In genomic region chr4:139168985-139169747, GRCm38 (mm10) we compare ENCODE assay signal across 8 mouse cellular contexts. TPM values are rescaled to one million over a fixed set of nuclear protein-coding genes. Genes with fewer than 3 reads are reported as not detected.
A peak's percentile ranks its signal among the peaks of the same experiment; 100 is the strongest.
DNase-seq lines count a peak whose midpoint lies in the region; ATAC-seq and TF ChIP-seq lines count a peak whose summit lies in the region.

No protein-coding gene starts in this region.

- no peaks in the 10 kb centered on the region for H3K27me3 ChIP-seq in lung, embryonic 15.5 days
- H3K27me3 ChIP-seq in stomach, embryonic 16.5 days (ENCODE audit: control insufficient read depth, insufficient read depth, low read length): no peaks in the 10 kb centered on the region
- no peaks in the 10 kb centered on the region for H3K27me3 ChIP-seq in forebrain, postnatal 0 days (ENCODE audit: insufficient read depth, low read length)

- peak overlapping the region; percentile 6; the same call in 1 of the 2 replicates for H3K4me2 ChIP-seq in lung, embryonic 15.5 days
- no peak overlapping the region for H3K4me2 ChIP-seq in stomach, embryonic 16.5 days (ENCODE audit: low read depth, low read length)
- no peak overlapping the region for H3K4me2 ChIP-seq in forebrain, postnatal 0 days (ENCODE audit: low read depth)

- peak; percentile 82; the same call in 1 of the 2 replicates for ATAC-seq in lung, embryonic 15.5 days (ENCODE audit: borderline replicate concordance, extremely low read depth, low FRiP score, low TSS enrichment)
- ATAC-seq in stomach, embryonic 16.5 days (ENCODE audit: insufficient read depth, low FRiP score): peak; percentile 25; the same call in 1 of the 2 replicates
- no peak for ATAC-seq in forebrain, postnatal 0 days

- TF ChIP-seq POLR2A in bone marrow macrophage, adult 2 months (IDR thresholded peaks at IDR 0.05; ENCODE audit: borderline replicate concordance, low read depth, low read length): no peak

- DNase-seq in kidney, adult 9 months: peak; percentile 39
- DNase-seq in kidney, postnatal 10 days: no peak
- no peak for DNase-seq in layer of hippocampus, adult 9-10 months (ENCODE audit: low spot score)
- no peak for DNase-seq in urinary bladder, postnatal 10 days (ENCODE audit: low spot score)
- no peak for DNase-seq in forebrain, postnatal 0 days

- WGBS in lung, embryonic 15.5 days: 42% methylated on average over 15 of the region's 15 CpGs
- WGBS in stomach, embryonic 16.5 days: 73% methylated on average over 15 of the region's 15 CpGs
- 82% methylated on average over 15 of the region's 15 CpGs for WGBS in forebrain, postnatal 0 days

- H3K4me1 ChIP-seq in bone marrow macrophage, adult 2 months (ENCODE audit: control insufficient read depth, insufficient read depth, low read length): peaks cover 13% of the 10 kb centered on the region
- H3K4me1 ChIP-seq in lung, embryonic 15.5 days: peaks cover 29% of the 10 kb centered on the region
- peaks cover 7% of the 10 kb centered on the region; the same call in 1 of the 2 replicates for H3K4me1 ChIP-seq in stomach, embryonic 16.5 days (ENCODE audit: control insufficient read depth, insufficient read depth, low read length)
- no peaks in the 10 kb centered on the region for H3K4me1 ChIP-seq in forebrain, postnatal 0 days (ENCODE audit: insufficient read depth)

- no peaks in the 10 kb centered on the region for H3K36me3 ChIP-seq in lung, embryonic 15.5 days
- H3K36me3 ChIP-seq in stomach, embryonic 16.5 days (ENCODE audit: control insufficient read depth, insufficient read depth, low read length): no peaks in the 10 kb centered on the region
- H3K36me3 ChIP-seq in forebrain, postnatal 0 days (ENCODE audit: insufficient read depth): no peaks in the 10 kb centered on the region

- H3K9me3 ChIP-seq in lung, embryonic 15.5 days: no peaks in the 10 kb centered on the region
- no peaks in the 10 kb centered on the region for H3K9me3 ChIP-seq in stomach, embryonic 16.5 days (replicated peaks; ENCODE audit: control insufficient read depth, low read length)
- no peaks in the 10 kb centered on the region for H3K9me3 ChIP-seq in forebrain, postnatal 0 days (ENCODE audit: low read length)

- H3K4me3 ChIP-seq in bone marrow macrophage, adult 2 months (ENCODE audit: insufficient read depth, low read length): peak overlapping the region; percentile 13; the same call in 1 of the 2 replicates
- H3K4me3 ChIP-seq in lung, embryonic 15.5 days: no peak overlapping the region
- no peak overlapping the region for H3K4me3 ChIP-seq in stomach, embryonic 16.5 days (replicated peaks; ENCODE audit: low read length)
- H3K4me3 ChIP-seq in forebrain, postnatal 0 days (ENCODE audit: low read depth, low read length): no peak overlapping the region

- TF ChIP-seq CTCF in bone marrow macrophage, adult 2 months (IDR thresholded peaks at IDR 0.05; ENCODE audit: low read depth, low read length): peak; percentile 40; the same call in 1 of the 2 replicates
- TF ChIP-seq CTCF in forebrain, postnatal 0 days (IDR thresholded peaks at IDR 0.05; ENCODE audit: low read depth): no peak

- peak overlapping the region; percentile 86 for H3K27ac ChIP-seq in bone marrow macrophage, adult 2 months (ENCODE audit: insufficient read depth, low read depth, low read length)
- peak overlapping the region; percentile 76 for H3K27ac ChIP-seq in lung, embryonic 15.5 days
- no peak overlapping the region for H3K27ac ChIP-seq in stomach, embryonic 16.5 days (ENCODE audit: low read length)
- H3K27ac ChIP-seq in forebrain, postnatal 0 days (ENCODE audit: low read depth, low read length): no peak overlapping the region

- H3K9ac ChIP-seq in lung, embryonic 15.5 days: no peak overlapping the region
- H3K9ac ChIP-seq in stomach, embryonic 16.5 days (ENCODE audit: low read length): no peak overlapping the region
- no peak overlapping the region for H3K9ac ChIP-seq in forebrain, postnatal 0 days

RNA-seq across cellular contexts. Expression of gene Capzb, which starts 23.5 kb away (rescaled TPM):
- 483 and 496 TPM in 2 replicates for polyA plus RNA-seq in bone marrow macrophage, adult 2 months (2012; ENCODE audit: insufficient read depth, insufficient read length, missing spikeins)
- 454 and 467 TPM in 2 replicates for polyA plus RNA-seq in lung, embryonic 15.5 days (2015; fragmentation: Nextera tagmentation; extraction: Ambion mirVana)
- polyA plus RNA-seq in stomach, embryonic 16.5 days (2015; fragmentation: Nextera tagmentation; extraction: Ambion mirVana): 421 and 434 TPM in 2 replicates
- 98.3 and 113 TPM in 2 replicates for total RNA-seq in forebrain, postnatal 0 days (2014; rRNA removed)
- polyA plus RNA-seq in forebrain, postnatal 0 days (2015; fragmentation: Nextera tagmentation; extraction: Ambion mirVana): 315 and 325 TPM in 2 replicates

RNA-seq across cellular contexts. Expression of gene Minos1, which starts 38.3 kb away (rescaled TPM):
- polyA plus RNA-seq in bone marrow macrophage, adult 2 months (2012; ENCODE audit: insufficient read depth, insufficient read length, missing spikeins): 151 and 166 TPM in 2 replicates
- polyA plus RNA-seq in lung, embryonic 15.5 days (2015; fragmentation: Nextera tagmentation; extraction: Ambion mirVana): 517 and 528 TPM in 2 replicates
- 442 and 560 TPM in 2 replicates for polyA plus RNA-seq in stomach, embryonic 16.5 days (2015; fragmentation: Nextera tagmentation; extraction: Ambion mirVana)
- 17.9 and 19.9 TPM in 2 replicates for total RNA-seq in forebrain, postnatal 0 days (2014; rRNA removed)
- 412 and 532 TPM in 2 replicates for polyA plus RNA-seq in forebrain, postnatal 0 days (2015; fragmentation: Nextera tagmentation; extraction: Ambion mirVana)

Comparison
In these comparisons a context has a peak if more than half of its experiments do, and no peak if none do; other contexts are left out.
1. H3K27ac ChIP-seq: peak in bone marrow macrophage, adult 2 months (single experiment) and lung, embryonic 15.5 days (single experiment); none in stomach, embryonic 16.5 days (single experiment) and forebrain, postnatal 0 days (single experiment).